Mouse (Mus musculus) thymus, postnatal 36 days (tissue): ENCODE results near the gene Gucy2g.

Experiments
- DNase-seq, 2 experiments: peaks; one replicate each; pipeline ENCODE4 v3.0.0; 2022; ENCODE audit warnings: mixed read lengths in 2 of 2

Gucy2g gene

GRCm38 (mm10) chr19:55247563-55247962 lies 6.5 kb upstream of the Gucy2g start:
- DNase-seq = no peak

- DNase-seq = no peak
Observed at GRCm38 (mm10) chr19:55244791-55245231, 3.8 kb upstream of the Gucy2g start.

DNA sequence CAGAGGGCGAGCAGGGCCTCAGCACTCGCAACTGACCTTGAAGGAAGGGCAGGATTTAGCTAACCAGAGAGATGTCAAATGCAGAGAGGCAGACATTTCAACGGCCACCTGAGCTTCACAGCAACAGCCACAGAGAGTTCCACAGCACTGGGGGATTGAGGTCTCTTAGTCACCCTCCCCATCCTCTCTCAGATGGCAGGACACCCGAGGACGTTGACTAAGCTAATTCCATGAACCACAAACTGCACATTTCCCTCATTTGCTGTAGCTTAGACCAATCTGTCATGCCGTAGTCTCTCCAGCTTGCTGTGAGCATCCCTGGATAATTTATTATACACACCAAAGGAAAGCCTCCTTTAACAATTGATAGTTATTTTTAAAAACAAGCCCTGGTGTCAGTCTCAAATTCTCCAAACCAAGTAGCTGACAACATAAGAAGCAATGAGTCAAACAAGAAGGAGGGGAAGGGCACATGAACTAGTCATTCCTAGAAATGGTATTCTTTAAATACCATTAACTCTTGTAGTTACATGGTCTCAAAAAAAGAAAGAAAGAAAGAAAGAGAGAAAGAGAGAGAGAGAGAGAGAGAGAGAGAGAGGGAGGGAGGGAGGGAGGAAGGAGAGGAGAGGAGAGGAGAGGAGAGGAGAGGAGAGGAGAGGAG lies 1.1 kb downstream of the Gucy2g start:
- no peak for DNase-seq

- no peak for DNase-seq
Observed at GRCm38 (mm10) chr19:55236564-55236963, 4.5 kb downstream of the Gucy2g start.

DNA sequence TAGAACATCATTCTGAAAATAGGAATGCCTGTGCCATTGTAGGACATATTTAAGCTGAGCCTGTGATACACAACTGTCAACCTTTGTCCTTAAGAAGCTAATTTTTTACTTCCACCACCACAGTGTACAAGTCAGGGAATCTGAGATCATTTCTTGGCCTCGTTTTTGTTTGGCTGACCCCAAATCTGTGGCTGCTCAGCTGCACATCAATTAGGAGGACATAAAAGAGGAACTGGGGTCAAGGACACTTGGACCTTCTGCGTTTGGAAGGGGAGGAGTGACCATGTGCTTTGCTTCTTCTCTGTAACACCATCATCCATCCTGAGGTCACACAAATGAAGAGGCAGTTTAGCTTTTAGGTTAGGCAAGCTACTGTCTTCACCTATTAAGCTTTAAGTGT lies 5.0 kb downstream of the Gucy2g start:
- no peak for DNase-seq

GRCm38 (mm10) chr19:55232136-55232535 lies 8.9 kb downstream of the Gucy2g start:
- no peak for DNase-seq

- DNase-seq = no peak
Observed at GRCm38 (mm10) chr19:55231081-55231480, 10.0 kb downstream of the Gucy2g start.

GRCm38 (mm10) chr19:55227135-55227534 lies 13.9 kb downstream of the Gucy2g start:
- no peak for DNase-seq

DNA sequence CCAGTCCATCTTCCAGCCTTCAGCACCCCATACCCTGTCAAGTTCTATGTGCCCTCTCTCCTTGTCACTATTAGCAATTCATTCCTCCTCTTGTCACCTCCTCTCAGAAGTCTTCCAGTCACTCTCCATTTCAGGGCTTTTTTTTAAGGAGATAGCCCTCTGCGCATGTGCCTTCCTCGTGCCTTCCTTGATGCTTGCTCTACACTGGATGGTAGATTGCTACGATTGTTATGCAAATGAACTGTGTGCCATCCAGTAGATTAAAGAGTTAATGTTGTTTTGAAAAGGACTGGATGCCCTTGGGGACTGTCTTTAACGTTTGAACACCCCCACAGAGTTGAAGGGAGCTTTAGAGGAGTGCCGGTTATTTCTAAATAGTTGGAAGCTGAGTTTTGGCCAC lies 14.4 kb downstream of the Gucy2g start:
- DNase-seq = no peak

- no peak for DNase-seq
Observed at GRCm38 (mm10) chr19:55222268-55222667, 18.8 kb downstream of the Gucy2g start.

- no peak for DNase-seq
Observed at GRCm38 (mm10) chr19:55221208-55221607, 19.8 kb downstream of the Gucy2g start.

DNA sequence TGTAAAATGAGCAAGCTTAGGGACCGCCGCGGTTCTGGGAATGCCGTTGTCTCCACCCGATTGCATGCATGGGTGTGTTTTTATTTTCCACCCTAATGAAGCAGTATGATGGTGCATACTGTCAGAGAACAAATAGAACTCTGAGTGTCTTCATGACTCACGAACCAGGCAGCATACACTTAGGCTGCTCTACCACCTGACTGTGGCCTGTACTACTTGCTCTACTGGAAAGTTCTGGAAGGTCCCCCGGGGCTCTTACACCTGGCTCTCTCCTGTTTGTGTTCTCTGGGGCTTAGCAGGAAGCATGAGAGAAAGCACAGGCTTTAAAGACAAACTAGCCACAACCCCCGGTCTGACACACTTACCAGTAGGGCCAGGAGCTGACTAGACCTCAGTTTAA lies 21.7 kb downstream of the Gucy2g start:
- no peak for DNase-seq

DNA sequence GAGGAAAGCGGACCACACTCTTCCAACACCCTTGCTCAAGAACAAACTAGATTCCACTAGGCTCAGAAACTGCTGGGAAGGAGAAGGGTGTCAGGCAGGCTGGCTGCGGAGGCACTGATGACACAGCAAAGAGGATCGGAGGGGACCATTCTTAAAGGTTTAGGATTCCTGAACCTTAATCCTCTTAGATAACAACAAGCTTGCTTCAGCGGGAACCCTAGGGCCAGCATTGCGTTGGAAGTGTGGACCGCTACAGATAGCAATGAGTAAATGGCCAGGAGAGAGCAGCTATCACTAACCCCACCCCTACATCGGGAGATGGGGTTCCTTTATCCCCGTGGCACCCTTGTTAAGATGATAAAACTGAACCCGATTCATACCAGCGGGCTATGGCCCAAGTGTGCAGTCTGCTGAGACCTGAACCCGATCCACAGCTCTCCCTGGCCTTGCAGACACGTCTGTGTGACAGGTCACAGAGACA lies 22.3 kb downstream of the Gucy2g start:
- DNase-seq = no peak

DNA sequence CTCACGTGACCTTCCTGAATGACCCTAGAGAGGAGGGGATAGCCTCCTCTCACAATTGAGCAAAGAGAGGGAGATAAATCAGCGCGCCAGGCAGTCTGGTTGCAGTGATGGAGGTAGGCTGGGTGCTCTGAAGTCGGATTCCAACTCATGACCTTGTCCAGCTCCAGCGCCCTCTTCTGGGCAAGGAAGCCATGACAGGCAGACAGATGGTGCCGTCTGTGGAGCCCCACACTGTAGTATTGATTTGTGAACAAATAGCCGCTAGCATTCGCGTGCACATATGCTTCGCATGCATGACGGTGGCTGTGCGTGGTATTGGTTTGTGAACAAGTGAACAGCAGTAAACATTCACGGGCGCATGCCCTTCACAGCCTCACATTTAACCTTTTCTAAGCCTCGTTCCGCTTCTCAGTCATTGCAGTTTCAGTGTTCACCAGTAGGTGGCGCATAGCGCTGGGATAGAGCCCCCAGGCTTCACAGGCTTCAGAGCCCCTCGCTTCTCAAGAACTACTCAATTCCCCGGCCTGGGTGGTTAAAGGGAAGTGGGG lies 22.8 kb downstream of the Gucy2g start:
- DNase-seq = peak; percentile 72 to 77

DNA sequence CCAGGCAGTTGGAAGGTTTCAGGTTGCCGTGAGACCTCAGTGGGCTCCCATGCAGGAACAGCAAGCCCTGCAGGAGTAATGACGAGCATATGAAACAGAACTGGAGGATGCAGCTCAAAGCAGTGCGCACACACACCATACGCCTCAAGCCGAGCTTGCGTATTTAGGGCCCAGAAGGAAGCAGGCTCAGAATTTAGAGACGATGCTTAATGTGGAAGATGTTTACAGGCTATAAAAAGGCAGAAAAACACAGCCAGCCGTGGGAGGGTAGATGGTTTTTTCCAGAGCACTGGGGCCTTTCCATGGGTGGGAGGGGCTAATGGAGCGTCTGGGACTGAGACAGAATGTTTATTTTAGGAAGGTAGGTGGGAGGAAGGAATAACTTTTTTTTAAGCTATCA lies 23.7 kb downstream of the Gucy2g start:
- DNase-seq = no peak

- DNase-seq = no peak
Observed at GRCm38 (mm10) chr19:55216876-55217275, 24.2 kb downstream of the Gucy2g start.

- no peak for DNase-seq
Observed at GRCm38 (mm10) chr19:55213617-55214340, 27.3 kb downstream of the Gucy2g start.

- DNase-seq = no peak
Observed at GRCm38 (mm10) chr19:55211698-55212097, 29.3 kb downstream of the Gucy2g start.

- DNase-seq = no peak
Observed at GRCm38 (mm10) chr19:55209084-55209483, 32.0 kb downstream of the Gucy2g start.

- no peak for DNase-seq
Observed at GRCm38 (mm10) chr19:55208654-55209053, 32.4 kb downstream of the Gucy2g start.

GRCm38 (mm10) chr19:55207746-55208538 lies 33.1 kb downstream of the Gucy2g start:
- no peak for DNase-seq

- no peak for DNase-seq
Observed at GRCm38 (mm10) chr19:55207205-55207604, 33.8 kb downstream of the Gucy2g start.

DNA sequence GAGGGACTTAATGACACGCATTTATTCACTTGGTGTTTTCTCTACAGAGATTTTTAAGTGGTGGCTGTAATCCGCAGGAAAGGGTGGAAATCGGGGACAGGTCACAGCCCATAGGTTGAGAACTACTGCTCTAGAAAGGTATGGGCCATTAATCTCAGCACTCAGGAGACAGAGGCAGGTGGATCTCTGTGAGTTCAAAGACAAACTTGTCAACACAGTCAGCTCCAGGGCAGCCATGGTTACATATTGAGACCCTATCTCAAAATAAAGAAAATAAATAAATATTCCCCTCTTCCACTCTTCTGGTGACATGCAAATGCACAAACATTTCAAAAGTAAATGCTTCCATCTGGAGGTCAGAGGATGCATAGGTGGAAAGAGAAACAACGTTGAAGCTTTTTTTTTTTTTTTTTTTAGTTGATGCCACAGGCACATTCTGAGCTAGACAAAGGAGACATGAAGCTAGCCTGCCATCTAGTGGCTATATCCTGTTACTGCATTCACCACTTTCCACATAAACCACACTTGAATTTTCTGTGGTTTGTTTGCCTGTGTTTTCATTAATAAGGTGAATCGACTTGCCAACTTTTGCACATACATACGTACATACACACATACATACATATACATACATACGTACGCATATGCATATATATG lies 34.4 kb downstream of the Gucy2g start:
- DNase-seq = no peak
